ENCODE assay signal across 29 mouse cellular contexts in the genomic region with DNA sequence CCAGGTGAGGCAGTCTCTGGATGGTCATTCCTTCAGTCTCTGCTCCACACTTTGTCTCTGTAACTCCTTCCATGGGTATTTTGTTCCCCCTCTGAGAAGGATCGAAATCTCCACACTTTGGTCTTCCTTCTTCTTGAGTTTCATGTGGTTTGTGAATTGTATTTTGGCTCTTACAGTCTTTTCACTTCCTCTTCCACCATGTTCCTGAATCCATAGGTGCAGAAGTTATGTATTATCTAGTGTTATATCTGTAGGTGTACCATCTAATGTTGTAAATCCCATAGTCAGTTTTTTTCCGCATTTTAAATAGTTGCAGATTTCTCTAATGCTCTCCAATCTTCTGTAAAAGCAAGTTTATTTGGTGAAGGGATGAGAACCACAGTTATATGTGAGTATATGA.
"Had no signal": no experiment of that assay in that cellular context is flagged by ENCODE, and none has a peak within 500 bp of the region (broad histone marks: within the 10 kb centered on the region; RNA-seq: fewer than 3 reads in every experiment).

No protein-coding gene starts in this region.

- H3K27ac ChIP-seq: limb, embryonic 10.5 days; limb, embryonic 12.5 days; limb, embryonic 13.5 days; limb, embryonic 15.5 days; liver, embryonic 12.5 days; liver, embryonic 13.5 days; liver, embryonic 14.5 days; liver, embryonic 15.5 days; lung, embryonic 15.5 days; macrophage; midbrain, embryonic 10.5 days; midbrain, embryonic 12.5 days; midbrain, embryonic 13.5 days; midbrain, embryonic 15.5 days; neural tube, embryonic 12.5 days had no signal

- H3K27me3 ChIP-seq: limb, embryonic 12.5 days; limb, embryonic 13.5 days; limb, embryonic 15.5 days; liver, embryonic 12.5 days; liver, embryonic 13.5 days; liver, embryonic 15.5 days; lung, embryonic 15.5 days; megakaryocyte, embryonic 14.5 days; midbrain, embryonic 12.5 days; midbrain, embryonic 13.5 days; midbrain, embryonic 15.5 days; neural tube, embryonic 12.5 days had no signal

- H3K4me1 ChIP-seq: limb, embryonic 12.5 days; limb, embryonic 13.5 days; limb, embryonic 15.5 days; liver, embryonic 12.5 days; liver, embryonic 13.5 days; liver, embryonic 15.5 days; midbrain, embryonic 12.5 days; midbrain, embryonic 15.5 days had no signal

- H3K9me3 ChIP-seq: limb, embryonic 10.5 days; limb, embryonic 12.5 days; limb, embryonic 13.5 days; limb, embryonic 15.5 days; liver, embryonic 12.5 days; liver, embryonic 13.5 days; liver, embryonic 15.5 days; lung, embryonic 15.5 days; megakaryocyte, embryonic 14.5 days; midbrain, embryonic 10.5 days; midbrain, embryonic 12.5 days; midbrain, embryonic 13.5 days; midbrain, embryonic 15.5 days; neural tube, embryonic 12.5 days had no signal

- DNase-seq: left cerebral cortex, postnatal 4 days; liver; liver, embryonic 13.5 days; liver, postnatal 0 days; lung, adult 18-20 months; lung, adult 2 months; lung, embryonic 14.5 days; lung, postnatal 10 days; lung, postnatal 36 days; lung, postnatal 4 days; midbrain, embryonic 14.5 days had no signal

- ATAC-seq: liver, embryonic 12.5 days; liver, postnatal 0 days; lung, postnatal 0 days; midbrain, embryonic 13.5 days; midbrain, embryonic 15.5 days; midbrain, embryonic 16.5 days had no signal

- H3K4me3 ChIP-seq: limb, embryonic 10.5 days; limb, embryonic 12.5 days; limb, embryonic 13.5 days; limb, embryonic 15.5 days; liver, embryonic 12.5 days; liver, embryonic 13.5 days; liver, embryonic 15.5 days; lung, embryonic 15.5 days; megakaryocyte, embryonic 14.5 days; midbrain, embryonic 10.5 days; midbrain, embryonic 12.5 days; midbrain, embryonic 13.5 days; midbrain, embryonic 15.5 days; myocyte; neural tube, embryonic 12.5 days had no signal

- H3K36me3 ChIP-seq: limb, embryonic 10.5 days; limb, embryonic 12.5 days; limb, embryonic 13.5 days; limb, embryonic 15.5 days; liver, embryonic 12.5 days; liver, embryonic 13.5 days; liver, embryonic 15.5 days; lung, embryonic 15.5 days; midbrain, embryonic 10.5 days; midbrain, embryonic 12.5 days; midbrain, embryonic 13.5 days; midbrain, embryonic 15.5 days; neural tube, embryonic 12.5 days had no signal
